Mouse (Mus musculus) small intestine, adult 2 months (tissue): Measurements from ENCODE around the gene Epm2a.

ENCODE experiments used
- CTCF ChIP-seq: fragments of 200-500 bp; IDR thresholded peaks from 2 replicates; pipeline ENCODE4 v1.5.1; 2012; ENCODE audit warnings: low read depth, mild to moderate bottlenecking, control low read depth, inconsistent platforms, low read length, moderate library complexity, mixed read lengths; ENCODE audit not compliant: insufficient replicate concordance, insufficient read length; ENCODE audit errors: extremely low read depth
- POLR2A ChIP-seq: fragments of 200-500 bp; IDR thresholded peaks from 2 replicates; pipeline ENCODE4 v1.6.1; 2012; ENCODE audit warnings: low read depth, mild to moderate bottlenecking, control low read depth, inconsistent platforms, low read length, moderate library complexity

- TF ChIP-seq POLR2A, result no peak
- no peak for TF ChIP-seq CTCF
Measured at GRCm38 (mm10) chr10:11457445-11457844, 114.2 kb downstream of the Epm2a start.
